Mouse (Mus musculus) naive thymus-derived CD4-positive, alpha-beta T cell, adult 2 months (primary cell): ENCODE data around the gene Pbp2.

ENCODE experiments used
- DNase-seq: peaks from one replicate; pipeline ENCODE4 v3.0.0-alpha.2; 2011; ENCODE audit warnings: low read depth

Gene Pbp2

DNA sequence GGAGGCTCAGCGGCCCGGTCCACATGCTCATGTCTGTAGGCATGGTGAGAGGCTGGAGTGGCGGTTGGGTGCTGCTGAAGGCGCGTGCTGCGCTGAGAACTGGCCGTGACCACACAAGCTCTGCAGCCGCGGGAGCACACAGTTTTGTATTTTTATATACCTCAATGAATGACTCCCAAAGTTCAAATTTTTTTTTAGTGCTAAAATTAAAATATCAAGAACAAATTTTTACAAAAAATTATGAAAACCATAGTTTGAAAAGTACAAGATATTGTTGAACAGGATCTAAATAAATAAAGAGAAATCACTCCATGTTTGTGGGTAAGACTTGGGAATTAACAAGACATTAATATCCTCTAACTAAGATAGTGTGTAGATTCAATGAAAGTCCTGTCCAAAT is at the start of gene Pbp2:
Pbp2 (minus strand) TSS at position 101 of the 400 bp plus-strand sequence.
- DNase-seq: no peak

DNA sequence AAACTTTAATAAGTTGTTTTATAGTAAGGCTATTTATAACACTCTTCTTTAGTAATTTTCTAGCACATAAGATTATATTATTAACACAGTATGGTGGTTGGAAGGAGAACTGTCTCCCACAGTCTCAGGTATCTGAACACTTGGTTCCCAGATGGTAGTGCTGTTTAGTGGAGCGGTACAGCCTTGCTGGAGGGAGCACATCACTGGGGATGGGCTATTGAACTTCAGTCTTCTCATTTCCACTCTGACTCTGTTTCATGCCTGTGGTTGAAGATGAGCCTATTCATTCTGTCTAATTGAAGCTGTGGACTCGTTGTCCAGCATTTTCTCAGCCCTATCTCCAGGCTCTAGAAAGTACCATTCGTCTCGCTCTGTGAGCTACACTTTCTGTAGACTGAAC is 44.7 kb upstream of the Pbp2 start:
- DNase-seq: no peak

DNA sequence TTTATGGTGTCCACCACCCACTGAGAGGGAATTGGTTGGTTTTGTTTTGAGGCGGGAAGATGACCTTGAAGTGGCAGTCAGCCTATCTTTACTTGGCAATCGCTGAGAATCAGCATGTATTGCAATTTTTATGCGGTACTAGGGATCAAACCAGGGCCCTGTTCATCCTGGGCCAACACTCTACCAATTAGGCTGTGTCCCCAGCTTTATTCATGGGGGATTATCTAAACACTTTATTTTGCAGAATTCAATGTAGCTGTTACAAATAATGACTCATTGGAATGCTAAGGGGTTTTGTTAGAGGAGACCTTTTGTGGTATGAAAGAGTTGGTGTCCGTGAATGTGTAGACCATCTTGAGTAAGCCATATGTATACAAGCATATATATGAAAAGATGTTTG is 42.3 kb upstream of the Pbp2 start:
- DNase-seq: no peak

DNA sequence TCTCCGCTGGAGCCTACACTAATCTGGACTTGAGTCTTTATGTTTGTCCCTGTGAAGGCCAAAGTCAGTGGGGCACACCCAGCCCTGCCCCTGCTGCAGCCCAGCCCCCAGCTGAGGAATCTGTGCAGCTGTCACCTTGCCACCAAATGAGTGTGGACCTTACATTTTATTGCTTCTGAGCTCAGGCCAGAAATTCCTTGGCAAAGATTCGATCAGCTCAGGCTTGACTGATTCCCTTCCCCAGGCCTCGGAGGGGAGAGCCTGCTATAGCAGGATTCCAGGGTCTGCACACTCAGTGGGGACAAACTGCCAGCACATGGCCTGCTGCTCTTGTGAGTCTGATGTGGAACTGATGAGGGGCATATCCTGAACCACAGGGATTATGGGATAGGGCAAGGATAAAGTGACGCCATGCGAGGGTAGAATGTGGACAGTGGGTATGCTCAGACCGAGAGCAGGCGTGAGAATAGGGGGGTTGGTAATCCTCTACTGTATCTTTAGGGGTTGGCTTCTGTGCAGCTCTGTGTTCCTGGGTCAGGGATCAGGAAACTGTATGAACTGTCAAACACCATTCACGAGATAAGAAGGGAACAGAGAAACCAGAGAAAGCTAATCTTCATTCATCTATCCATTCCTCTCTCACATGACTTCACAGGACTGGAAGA is 41.6 kb upstream of the Pbp2 start:
- no peak for DNase-seq

DNA sequence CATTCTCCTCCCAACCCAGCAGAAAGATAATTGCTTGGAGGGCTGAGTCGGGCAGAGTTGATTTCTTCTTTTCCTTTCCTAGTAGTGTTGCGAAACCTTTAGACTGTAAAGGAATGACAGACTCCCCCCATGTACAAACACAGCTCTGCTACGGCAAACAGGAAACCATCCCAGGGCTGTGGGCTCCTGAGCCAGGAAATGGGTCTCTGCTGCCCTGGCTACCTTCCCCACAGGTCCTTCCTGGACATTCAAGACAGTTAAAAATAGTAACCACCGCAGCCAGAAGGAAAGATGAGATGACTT is 30.8 kb upstream of the Pbp2 start:
- no peak for DNase-seq

DNA sequence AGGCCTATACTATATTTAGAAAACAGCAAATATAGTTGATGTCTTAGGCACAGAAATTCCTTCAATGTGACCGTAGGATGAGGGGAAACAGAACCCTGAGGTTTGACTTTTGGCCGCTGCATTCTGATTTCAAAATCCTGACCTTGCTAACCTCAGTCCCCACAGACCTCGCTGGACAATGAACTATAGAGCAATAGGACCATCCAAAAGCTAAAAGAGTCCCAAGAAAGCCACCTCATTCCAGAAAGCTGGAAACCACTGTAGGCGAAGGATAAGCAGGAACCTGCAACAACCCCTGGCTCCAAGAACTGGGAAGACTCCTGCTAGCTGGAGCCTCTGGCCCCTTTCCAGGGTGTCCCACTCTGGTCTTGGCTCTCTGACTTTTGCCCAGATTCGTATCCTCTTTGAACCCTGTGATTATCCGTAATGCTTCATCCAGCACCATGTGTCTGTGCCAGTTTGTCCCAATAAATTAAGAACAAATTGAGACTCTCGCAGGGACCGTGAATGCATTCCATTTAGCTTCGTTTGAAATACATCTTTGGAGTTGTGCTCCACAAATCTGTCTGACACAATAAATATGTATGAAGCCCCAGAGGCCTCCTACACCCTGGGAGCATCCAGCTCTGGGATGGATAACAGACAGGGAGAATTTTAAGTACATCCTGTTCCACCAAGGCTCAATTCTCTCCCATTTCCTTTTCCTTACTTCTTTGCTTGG is 30.3 kb upstream of the Pbp2 start:
- DNase-seq: no peak

DNA sequence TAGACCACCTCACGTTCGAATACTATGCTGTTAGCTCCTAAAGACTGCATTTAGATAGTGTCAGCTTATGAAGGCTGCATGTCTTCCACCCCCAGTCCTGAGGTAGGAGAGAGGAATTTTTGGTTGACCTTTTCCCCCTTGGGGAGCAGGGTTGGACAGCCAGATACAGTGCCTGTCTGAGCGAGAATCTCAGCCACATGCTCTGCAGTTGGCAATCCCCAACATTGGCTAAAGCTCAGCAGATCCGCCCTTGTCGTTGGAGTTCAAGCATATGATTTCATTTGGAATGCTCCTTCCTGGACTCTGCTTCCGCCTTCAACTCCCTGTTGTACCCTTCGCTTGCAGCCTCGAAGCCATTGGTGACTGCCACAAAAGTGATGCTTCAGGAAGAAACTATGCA is 26.2 kb upstream of the Pbp2 start:
- no peak for DNase-seq

DNA sequence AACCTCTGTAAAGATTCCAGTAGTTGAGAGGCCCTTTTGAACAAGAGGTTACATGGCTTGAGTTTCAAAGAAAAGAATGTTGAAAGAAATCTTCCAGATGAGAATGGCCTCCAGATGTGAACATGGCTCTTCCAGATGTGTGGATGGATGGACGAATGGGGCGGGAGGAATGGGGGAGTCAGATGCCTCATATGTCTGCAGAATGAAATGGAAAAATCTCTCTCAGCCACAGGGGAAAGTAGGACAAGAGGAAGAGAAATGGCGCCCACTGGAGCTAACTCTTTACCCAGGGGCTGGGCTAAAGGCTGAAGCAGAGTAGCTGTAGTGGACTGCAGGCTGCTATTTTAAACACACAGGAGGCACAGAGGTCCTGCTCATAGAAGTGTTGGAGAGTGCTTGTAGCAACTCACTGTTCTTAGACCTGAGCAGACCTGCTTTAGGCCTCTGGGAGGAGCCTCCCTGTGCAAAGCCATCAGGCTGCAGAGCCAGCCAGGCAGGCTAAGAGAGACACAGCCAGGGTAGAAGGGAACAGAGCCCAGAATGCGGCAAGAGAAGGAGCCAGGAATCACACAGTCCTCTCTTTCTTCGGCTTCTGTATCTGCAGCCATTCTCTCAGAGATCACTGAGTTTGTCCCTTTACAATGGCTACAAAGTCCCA is 23.9 kb upstream of the Pbp2 start:
- DNase-seq: no peak

DNA sequence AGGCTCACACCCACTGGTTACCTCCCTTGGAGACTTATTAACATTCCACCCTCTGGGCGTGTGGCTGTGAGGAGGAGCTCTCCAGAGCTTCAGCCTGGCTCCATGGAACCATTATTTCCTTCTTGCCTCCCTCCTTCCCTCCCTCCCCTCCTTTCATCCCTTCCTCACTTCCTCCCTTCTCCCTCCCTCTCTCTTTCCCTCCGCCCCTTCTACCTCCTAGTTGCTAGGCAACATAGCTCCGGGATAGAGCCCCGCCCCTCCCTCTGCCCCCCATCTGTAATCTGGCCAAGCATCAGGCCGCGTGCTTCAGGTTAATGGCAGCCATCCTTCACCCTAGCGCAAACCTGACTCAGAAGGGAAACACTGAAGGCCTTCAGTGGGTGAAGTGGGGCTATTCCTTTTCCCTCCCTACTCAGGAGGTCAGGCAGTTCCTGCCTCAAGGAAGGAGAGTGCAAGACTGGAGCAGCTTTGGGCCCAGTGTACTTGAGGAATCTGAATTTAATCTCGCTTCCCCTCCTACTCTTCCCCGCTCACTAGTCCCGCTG is 22.6 kb upstream of the Pbp2 start:
- no peak for DNase-seq

DNA sequence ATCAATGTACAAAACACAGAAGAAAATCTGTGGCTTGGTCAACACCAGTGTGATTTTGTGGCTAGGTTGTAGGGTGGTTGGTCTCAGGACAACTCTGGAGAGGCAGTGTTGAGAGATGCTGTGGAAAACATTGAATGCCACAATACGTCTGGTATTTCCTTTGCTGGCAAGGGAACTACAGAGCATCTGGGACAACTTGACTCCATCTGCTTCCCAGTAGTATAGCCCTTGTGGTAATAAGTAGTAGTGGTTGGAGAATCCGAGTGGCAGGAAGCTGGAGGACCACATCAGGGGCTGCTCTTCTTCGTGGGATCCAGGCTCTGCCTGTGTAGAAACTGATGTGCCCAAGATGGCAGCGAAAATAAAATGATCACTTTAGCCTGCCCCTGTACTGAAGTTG is 21.7 kb upstream of the Pbp2 start:
- DNase-seq: no peak

DNA sequence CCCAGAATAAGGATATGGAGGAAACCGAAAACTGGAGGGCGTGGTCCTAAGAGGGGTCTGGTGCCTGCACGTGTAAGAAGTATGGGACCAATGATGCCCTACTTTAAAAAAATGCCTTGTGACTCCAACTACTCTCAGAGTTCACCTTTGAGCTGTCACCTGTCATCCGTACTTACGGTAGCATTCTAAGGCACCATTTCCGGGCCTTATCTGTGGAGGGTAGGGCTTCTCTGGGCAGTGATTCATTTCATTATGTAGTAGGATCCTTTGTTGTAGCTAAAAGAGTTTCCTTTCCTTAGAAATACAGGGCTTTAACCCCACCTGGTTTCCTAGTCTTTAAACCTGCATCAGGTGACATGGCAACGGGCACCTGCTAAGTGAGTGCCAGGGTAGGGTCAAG is 16.6 kb upstream of the Pbp2 start:
- no peak for DNase-seq

DNA sequence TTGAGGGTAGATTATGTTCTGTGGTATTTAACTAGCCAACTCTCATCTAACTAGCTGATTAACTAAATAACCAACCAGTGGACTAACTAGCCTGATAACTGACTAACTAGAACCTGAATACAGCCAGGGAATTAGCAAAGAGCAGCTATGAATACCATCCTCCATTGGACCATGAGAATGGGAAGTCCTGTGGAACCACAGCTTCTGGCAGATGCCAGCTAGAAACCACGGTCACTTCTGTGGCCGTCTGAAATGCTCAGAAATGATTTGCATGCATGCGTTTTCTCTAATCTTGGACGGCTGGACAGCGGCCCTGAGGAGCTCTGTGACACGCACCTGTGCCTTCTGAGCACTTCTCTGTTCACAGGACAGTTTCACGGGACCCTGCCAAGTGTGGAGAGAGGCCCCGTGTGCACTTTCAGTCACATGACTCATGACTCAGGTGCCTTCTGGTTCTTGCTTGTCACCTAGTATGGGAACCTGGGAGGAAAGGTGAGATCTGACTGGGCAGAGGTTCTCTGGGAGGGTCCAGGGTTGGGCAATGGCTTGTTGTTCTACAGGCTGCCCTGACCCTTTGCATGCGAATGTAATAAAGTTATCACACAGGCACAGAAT is 14.6 kb upstream of the Pbp2 start:
- DNase-seq: peak; percentile 7

DNA sequence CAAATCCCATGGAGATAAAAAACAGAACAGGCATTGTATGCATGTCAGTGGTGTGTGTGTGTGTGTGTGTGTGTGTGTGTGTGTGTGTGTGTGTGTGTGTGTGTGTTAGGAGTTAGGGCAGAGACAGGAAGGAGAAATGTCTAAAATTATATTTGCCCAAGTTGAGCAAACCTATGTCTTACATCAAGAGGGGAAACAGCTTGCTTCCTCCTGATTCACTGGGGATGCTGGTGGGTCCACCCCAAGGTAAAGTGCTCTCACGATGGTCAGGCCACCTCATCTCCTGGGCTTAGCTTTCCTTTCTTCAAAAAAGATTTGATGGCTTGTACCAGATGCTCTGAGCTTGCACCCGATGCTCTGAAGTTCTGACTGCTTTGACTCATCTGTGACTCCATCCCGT is 13.9 kb upstream of the Pbp2 start:
- DNase-seq: peak; percentile 27

DNA sequence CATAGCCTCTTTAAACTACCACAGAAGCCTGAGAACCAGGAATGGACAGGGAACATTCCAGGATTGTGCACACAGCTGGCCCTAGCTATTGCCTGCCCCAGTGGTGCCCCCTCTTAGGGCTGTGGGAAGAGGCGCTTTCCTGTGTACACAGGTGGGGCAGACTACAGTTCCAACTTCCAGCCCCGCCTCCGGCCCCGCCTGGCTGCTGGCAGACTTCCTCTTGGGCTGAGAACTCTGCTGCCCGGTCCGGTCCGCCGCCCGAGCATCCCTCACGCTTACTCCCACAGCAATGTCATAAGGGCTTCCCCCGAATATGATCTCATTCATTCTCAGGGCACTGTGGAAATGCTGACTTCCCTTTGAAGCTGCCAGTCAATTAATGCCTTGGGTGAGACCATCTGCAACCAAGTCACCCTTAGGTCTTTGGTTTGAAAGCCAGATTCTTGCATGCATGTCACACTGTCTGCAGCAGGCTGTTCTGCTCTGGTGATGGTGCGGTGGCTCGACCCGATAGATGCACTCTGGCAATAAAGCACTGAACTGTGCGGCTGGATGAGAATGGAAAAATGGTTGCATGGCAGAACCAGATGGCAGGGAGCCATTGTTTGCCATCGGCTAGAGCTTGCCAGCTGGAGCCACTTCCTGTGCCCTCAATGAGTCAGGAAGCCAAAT is 13.2 kb upstream of the Pbp2 start:
- peak; percentile 49 for DNase-seq

DNA sequence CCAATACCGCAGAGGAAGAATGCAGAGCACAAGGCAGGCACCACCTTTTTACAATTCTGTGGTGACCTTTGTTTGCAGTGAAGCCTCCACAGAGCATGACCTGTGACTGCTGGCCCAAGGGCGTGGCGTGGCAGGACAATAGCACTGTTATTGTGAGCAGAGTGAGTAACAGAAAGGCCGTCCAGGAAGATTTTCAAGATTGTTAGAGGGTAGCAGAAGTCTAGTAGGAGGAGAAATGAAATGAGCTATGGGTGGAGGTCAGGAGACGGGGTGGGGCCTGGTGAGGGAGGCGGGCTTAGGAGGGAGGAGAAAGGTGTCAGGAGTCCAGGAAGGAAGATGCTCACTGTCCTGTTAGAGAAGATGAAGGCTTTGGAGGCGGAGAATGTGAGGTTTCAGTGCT is 12.5 kb upstream of the Pbp2 start:
- DNase-seq: no peak

DNA sequence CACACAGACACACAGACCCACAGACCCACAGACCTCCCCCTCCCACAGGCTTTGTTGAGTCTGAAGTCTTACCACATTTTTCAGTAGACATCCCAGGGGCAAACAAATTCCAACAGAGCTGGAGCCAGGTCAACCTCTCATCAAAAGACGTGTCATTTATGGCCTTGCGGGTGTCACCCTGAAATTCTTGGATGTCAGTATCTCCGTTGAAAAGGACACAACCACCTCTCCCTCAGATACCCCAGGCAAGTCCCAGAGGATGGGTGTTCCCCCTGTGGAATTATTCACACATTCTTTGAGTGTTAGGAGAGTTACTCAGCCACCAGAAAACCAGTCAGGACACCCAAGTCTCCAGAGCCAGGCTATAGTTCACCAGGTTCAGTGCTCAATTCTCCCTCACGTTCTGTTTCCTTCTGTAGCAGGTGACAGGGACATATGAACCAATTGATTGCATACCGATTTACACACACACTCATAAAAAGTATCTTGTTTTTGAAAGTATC is 9.3 kb upstream of the Pbp2 start:
- no peak for DNase-seq

DNA sequence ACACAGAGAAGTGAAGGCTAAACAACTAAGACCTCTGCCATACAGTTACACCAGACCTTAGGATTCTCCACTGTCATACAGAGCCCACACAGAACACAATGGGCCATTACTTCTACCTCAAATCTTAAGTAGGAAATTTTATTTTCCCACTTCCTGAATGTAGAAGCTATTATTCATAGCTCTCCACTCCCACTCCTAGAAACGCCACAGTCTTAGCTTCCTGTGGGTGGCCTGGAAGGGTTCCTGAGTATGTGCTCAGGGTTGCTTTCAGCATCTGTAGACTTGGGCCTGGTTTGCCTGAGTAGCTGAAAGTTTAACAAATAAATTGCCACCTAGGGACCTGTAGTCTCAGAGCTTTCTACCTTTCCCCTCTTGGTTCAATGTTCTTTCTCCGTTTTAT is 5.9 kb upstream of the Pbp2 start:
- DNase-seq: no peak

DNA sequence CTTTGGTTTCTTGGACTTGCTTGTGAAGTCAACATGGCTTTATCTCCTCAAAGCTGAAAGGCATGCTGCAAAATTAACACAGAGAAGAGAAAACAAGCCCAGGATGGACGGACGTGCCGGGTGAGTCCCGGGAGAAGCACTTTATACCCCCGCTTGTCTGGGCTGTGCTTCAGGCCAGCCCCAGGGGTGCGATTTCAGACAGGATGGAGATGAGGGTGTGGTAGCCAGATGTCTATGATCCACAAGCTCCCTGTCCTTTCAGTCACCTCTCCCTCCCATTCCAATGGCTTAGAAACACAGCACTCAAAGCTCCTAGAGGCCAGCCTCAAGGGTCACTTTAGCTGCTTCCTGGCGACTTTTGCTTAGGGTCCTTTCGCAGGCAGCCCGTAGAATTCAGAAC is 3.8 kb upstream of the Pbp2 start:
- no peak for DNase-seq

DNA sequence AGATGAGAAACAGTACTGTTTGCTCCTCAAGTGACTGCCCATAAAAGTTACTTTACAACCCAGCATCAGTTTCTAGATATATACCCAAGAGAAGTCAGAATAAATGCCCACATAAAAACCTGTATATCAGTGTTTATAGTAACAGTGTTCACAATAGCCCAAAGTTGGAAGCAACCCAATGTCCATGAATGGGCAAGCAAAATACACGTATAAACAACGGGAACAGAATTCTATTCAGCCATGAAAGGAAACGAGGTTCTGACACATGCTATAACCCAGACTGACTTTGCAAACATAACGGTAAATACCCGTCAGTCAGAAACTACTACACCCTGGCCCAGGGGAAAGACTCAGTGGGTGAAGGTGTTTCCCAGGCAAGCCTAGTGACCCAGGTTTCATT is 1.8 kb upstream of the Pbp2 start:
- DNase-seq: no peak

DNA sequence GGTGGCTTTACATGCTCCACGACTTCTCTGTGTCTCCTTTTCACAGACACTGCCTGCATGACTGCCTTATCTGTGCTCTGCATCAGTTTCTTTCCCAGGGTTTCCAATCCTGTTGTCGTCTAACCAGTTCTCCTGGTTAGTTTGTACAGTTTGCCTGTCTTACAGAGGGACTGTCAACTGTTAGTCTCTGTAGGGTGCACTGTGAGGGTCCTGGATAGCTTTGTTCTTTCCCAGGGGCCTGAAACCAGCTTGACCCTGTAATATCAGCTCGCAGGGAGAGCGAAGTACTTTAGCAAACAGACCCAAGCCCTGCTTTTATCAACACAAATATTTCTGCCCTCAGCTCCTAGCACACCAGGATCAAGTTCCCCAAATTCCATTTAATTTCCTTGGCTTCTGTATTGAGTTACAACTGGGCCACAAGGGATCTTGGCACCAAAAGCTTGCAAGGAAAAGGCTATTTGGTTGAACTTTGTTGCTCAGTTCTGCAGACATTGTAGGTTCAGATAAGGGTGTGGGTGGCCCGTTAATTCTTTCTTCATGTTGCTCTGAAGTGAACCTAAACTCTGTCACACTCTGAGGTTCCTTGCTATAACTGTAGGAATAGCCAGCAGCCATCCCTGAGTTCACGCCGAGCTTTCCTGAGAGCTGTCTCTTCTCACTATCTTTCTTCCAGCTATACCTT is 5.5 kb downstream of the Pbp2 start:
- DNase-seq: no peak

DNA sequence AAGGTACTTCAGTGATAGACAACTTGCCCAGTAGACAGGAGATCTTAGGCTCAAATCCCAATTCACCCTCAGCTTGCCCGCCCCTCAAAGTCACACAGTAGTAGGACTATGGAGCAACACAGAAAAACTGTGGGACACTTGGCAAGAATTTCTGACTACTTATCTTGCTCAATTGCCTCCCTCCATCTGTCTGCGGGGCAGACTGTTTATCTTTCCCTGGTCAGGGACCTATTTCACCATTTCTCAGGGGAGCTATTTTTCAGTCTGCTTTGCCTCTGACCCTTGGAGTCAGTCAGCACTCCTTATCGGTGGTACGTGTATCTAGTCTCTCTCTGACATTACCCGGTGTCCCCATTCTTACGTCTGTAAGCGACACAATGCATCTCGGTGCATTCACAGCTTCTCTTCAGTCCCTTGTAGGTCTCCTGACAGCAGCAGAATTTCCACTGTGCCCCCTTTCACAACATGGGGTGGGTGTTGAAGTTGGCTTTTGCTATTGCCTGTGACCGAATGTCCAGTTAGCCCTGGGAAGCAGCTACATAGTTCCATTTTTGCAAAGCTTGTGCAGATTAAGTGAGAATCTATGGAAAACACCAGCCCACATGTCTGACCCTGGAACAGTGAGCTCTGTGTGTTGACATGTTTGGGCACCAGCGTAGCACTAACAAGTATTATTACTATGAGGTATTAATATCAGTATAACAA is 7.6 kb downstream of the Pbp2 start:
- no peak for DNase-seq
